Mouse (Mus musculus) midbrain, embryonic 16.5 days (tissue): ENCODE data around the gene Lonp1. TPM values are rescaled to one million over a fixed set of nuclear protein-coding genes. Genes with fewer than 3 reads are reported as not detected.

Experiments used
- ATAC-seq: fragments of 200-750 bp; cut with Nextera tagmentation; 2 replicates; pipeline ENCODE4 v1.8.0; 2017; ENCODE audit warnings: moderate TSS enrichment
- H3K27ac ChIP-seq: fragments of 300-500 bp; sonication (generic); 2 replicates; pipeline ENCODE4 v1.5.1; 2014; ENCODE audit warnings: mild to moderate bottlenecking, low read length, mixed read lengths
- H3K27me3 ChIP-seq: fragments of 300-500 bp; sonication (generic); 2 replicates; pipeline ENCODE4 v1.6.1; 2014; ENCODE audit warnings: low read depth, low read length, mixed read lengths; ENCODE audit not compliant: control insufficient read depth, insufficient read depth
- H3K36me3 ChIP-seq: fragments of 300-500 bp; sonication (generic); 2 replicates; pipeline ENCODE4 v1.6.1; 2014; ENCODE audit warnings: mild to moderate bottlenecking, low read length, moderate library complexity, mixed read lengths; ENCODE audit not compliant: control insufficient read depth, insufficient read depth
- H3K4me1 ChIP-seq: fragments of 300-500 bp; sonication (generic); 2 replicates; pipeline ENCODE4 v1.6.1; 2014; ENCODE audit warnings: mild to moderate bottlenecking, low read length, mixed read lengths; ENCODE audit not compliant: control insufficient read depth, insufficient read depth
- H3K4me2 ChIP-seq: fragments of 300-500 bp; sonication (generic); 2 replicates; pipeline ENCODE4 v1.6.1; 2014; ENCODE audit warnings: mild to moderate bottlenecking, low read length, mixed read lengths
- H3K4me3 ChIP-seq: fragments of 300-500 bp; sonication (generic); 2 replicates; pipeline ENCODE4 v1.5.1; 2014; ENCODE audit warnings: low read depth, mild to moderate bottlenecking, low read length, moderate library complexity, mixed read lengths
- H3K9ac ChIP-seq: fragments of 300-500 bp; sonication (generic); 2 replicates; pipeline ENCODE4 v1.6.1; 2014; ENCODE audit warnings: low read depth, low read length, mixed read lengths
- H3K9me3 ChIP-seq: fragments of 300-500 bp; sonication (generic); replicated peaks from 2 replicates; pipeline ENCODE4 v1.6.1; 2014; ENCODE audit warnings: mild to moderate bottlenecking, low read length, mixed read lengths; ENCODE audit not compliant: control insufficient read depth, poor library complexity, severe bottlenecking
- WGBS: fragments of 180-500 bp; shearing (Covaris S2); extraction: QIAGEN DNeasy Blood & Tissue Kit; methylation state at CpG from one replicate; pipeline ENCODE4 v1.1.7; 2014; 5-methylcytosine and 5-hydroxymethylcytosine counted together
- polyA plus RNA-seq: library from polyadenylated mRNA; unstranded; fragments of >200 nt; fragmentation: Nextera tagmentation; extraction: Ambion mirVana; gene quantifications from 2 replicates; pipeline ENCODE4 v1.2.1, GENCODE M21; 2015

Gene Lonp1
- polyA plus RNA-seq, 1 experiment from 2014 or later: 42.8 TPM

DNA sequence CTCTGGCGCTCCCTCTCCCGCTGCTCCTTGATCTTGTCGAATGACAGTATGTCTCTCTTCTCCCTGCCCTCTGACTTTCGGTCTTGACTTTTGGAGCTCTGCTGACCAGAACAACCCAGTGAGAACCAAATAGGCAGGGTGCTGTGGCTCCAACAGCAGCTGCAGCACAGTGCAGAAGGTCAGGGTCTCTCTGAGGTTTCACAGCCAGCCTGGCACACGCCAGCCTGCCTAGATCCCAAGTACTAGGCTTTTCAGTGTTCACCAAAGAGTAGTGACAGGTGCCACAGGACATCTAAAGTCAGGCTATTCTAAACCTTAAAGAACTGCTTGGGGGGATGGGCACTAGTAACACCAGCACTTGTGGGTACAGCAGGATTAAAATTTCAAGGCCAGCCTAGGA lies 59.8 kb downstream of the Lonp1 start:
- Histone ChIP-seq H3K9ac (no peak overlapping the region), H3K4me2 (no peak overlapping the region), H3K9me3 (no peaks in the 10 kb centered on the region), H3K27ac (no peak overlapping the region), H3K4me3 (no peak overlapping the region), H3K27me3 (no peaks in the 10 kb centered on the region), H3K4me1 (no peaks in the 10 kb centered on the region), H3K36me3 (peaks cover 70% of the 10 kb centered on the region)
- ATAC-seq: no peak
- WGBS: 92% methylated on average over 5 of the region's 5 CpGs

DNA sequence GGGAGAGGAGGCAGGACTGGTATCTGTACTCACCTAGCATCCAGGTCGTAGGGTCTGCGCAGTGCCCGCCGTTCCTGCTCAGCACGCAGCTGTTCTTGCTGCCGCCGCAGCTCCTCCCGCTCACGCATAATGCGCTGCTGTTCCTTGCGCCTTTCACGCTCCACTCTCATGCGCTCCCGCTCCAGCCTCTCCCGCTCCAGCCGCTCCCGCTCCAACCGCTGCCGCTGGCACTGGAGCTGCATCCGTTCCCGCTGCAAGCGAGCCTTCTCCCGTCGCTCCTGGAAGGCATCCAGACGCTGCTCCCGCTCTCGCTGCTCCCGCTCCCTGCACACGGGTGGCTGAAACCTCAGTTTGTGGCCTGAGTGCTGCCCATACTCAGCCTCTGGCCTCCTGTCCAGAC lies 60.4 kb downstream of the Lonp1 start:
- ATAC-seq: no peak
- H3K4me1 ChIP-seq: no peaks in the 10 kb centered on the region
- H3K27ac ChIP-seq: no peak overlapping the region
- peaks cover 77% of the 10 kb centered on the region for H3K36me3 ChIP-seq
- H3K4me3 ChIP-seq: no peak overlapping the region
- H3K9me3 ChIP-seq: no peaks in the 10 kb centered on the region
- no peaks in the 10 kb centered on the region for H3K27me3 ChIP-seq
- no peak overlapping the region for H3K4me2 ChIP-seq
- 95% methylated on average over 29 of the region's 29 CpGs for WGBS
- no peak overlapping the region for H3K9ac ChIP-seq

Other genes starting within 250 kb of the Lonp1 start
- 293 and 299 TPM in 2 replicates for gene Ptprs, start 150.4 kb downstream of the Lonp1 start, polyA plus RNA-seq
- not detected in 2 replicates for gene Znrf4, start 114.5 kb downstream of the Lonp1 start, polyA plus RNA-seq
- 0.95 and 1.3 TPM in 2 replicates for gene Gm20219, start 72.5 kb downstream of the Lonp1 start, polyA plus RNA-seq
- 63.2 and 70.6 TPM in 2 replicates for gene Safb2, start 42.3 kb downstream of the Lonp1 start, polyA plus RNA-seq
- 121 and 122 TPM in 2 replicates for gene Safb, start 42.1 kb downstream of the Lonp1 start, polyA plus RNA-seq
- gene 2410015M20Rik, start 17.1 kb downstream of the Lonp1 start, polyA plus RNA-seq: 171 and 182 TPM in 2 replicates
- 789 and 838 TPM in 2 replicates for gene Rpl36, start 13.5 kb downstream of the Lonp1 start, polyA plus RNA-seq
- gene Catsperd, start 1.3 kb upstream of the Lonp1 start, polyA plus RNA-seq: 1.8 and 2.1 TPM in 2 replicates
- gene Ranbp3, start 46.4 kb upstream of the Lonp1 start, polyA plus RNA-seq: 107 and 112 TPM in 2 replicates
- 492 and 497 TPM in 2 replicates for gene Ndufa11, start 90.9 kb upstream of the Lonp1 start, polyA plus RNA-seq
- 15.6 and 16.1 TPM in 2 replicates for gene Vmac, start 91.1 kb upstream of the Lonp1 start, polyA plus RNA-seq
- 2.5 and 4.0 TPM in 2 replicates for gene Nrtn, start 130.6 kb upstream of the Lonp1 start, polyA plus RNA-seq
- gene Dus3l, start 137.9 kb upstream of the Lonp1 start, polyA plus RNA-seq: 96.8 and 106 TPM in 2 replicates
- gene Prr22, start 143.4 kb upstream of the Lonp1 start, polyA plus RNA-seq: 0.97 and 1.1 TPM in 2 replicates
- gene Rfx2, start 204.1 kb upstream of the Lonp1 start, polyA plus RNA-seq: 3.9 and 4.8 TPM in 2 replicates
- gene Acsbg2, start 247.6 kb upstream of the Lonp1 start, polyA plus RNA-seq: not detected in 2 replicates
- gene 1700061G19Rik, start 248.6 kb upstream of the Lonp1 start, polyA plus RNA-seq: 0.57 and 0.63 TPM in 2 replicates